Mouse (Mus musculus) B cell, adult 2 months (primary cell): Measurements from ENCODE around the gene Arhgef25.
"Not testable (repeated sequence)": the region's sequence is repeated elsewhere in the genome, so short reads cannot be mapped to it uniquely, and the experiment has no call there.

Experiments
- DNase-seq, 2 experiments: peaks; one replicate each; pipeline ENCODE4 v3.0.0; 2022

Gene Arhgef25

GRCm38 (mm10) chr10:127203106-127203505 lies 13.2 kb upstream of the Arhgef25 start:
- no peak for DNase-seq

GRCm38 (mm10) chr10:127200279-127200678 lies 10.4 kb upstream of the Arhgef25 start:
- DNase-seq, result no peak

- DNase-seq, result no peak
Measured at GRCm38 (mm10) chr10:127199474-127199873, 9.6 kb upstream of the Arhgef25 start.

- DNase-seq, result no peak
Measured at GRCm38 (mm10) chr10:127199068-127199467, 9.2 kb upstream of the Arhgef25 start.

DNA sequence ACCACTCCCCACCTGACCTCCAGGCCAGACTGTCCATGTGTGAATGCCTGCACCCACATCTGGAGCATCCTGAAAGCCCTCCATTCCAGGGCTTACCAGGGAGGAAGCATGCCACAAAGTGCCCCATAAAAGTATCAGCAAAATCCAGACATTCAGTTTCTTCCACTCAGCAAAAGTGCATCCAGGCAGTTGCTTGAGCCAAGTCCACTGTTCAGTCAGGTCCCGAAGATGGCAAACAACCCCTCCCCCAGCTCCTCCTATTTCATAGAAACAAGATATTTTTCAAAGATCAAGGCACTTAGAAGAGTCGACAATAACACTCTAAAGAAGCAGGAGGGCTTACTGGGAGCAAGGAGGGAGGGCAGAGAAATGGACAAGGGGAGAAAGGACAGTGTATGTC lies 8.6 kb upstream of the Arhgef25 start:
- DNase-seq, result no peak

DNA sequence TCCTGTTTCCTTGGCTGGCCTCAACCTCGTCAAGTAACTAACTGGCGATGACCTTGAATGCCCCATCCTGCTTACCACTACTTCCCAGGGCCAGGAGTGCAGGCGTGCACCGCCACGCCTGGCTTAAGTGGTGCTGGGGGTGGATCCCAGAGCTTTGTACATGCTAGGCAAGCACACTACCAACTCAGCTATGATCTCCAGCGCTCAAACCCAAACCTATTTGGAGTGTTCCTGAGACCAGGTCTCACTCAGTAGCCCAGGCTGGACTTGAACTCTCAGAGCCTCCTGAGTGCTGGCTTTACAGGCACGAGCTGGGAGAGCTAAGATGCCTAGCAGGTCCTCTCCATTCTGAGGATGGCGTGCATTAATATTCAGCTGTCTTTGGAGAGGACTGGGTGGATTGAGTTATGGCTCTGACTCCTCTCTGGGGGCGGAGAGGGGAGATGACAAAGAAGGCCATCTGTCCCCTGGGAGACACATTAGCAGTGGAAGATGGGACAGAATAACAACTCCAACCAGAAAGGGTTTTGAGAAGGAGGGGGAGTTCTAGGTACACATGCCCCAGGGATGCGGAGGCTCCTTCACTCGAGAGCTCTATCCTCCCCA lies 7.7 kb upstream of the Arhgef25 start:
- DNase-seq, result no peak

DNA sequence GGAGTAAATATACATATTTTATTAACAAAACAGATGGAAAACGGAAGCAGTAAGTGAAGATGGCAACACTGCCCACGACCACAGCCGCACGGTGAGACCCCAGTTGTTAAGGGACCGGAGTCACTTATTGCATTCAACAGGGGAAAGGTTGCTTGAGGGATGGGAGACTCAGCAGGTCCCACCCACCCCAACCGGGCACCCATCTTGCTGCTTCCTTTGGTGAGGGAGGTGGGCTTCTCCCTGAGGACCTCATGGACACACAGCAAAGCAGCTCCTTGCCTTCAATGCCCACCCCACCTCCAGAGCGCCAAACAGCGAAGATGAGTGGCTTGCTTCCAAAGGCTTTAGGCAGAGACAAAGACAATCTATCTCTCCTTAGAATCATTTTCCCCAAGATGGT lies 7.2 kb upstream of the Arhgef25 start:
- DNase-seq, result no peak

DNA sequence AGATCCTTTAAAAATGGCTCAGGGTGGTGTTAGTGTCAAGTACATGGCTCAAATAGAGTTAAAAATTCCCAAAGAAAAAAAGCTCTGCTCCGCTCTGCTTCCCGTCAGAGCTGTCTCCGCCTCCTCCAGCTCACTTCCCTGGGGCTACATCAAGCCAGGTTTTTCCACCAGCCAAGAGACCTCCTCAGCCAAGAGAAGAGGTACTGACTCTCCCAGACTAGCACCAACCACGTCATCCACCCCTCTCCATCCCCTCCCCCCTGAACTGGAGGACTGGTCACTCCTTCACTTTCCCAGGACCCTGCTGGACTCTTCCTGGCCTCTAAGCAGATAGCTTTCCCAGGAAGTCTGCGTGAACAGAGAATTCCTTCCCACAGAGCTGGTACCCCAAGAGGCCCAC lies 6.5 kb upstream of the Arhgef25 start:
- no peak for DNase-seq

GRCm38 (mm10) chr10:127195328-127196129 lies 5.6 kb upstream of the Arhgef25 start, which contains the start of gene Dtx3:
Dtx3 (minus strand) TSS chr10:127195728.
- peak; percentile 45 to 50 for DNase-seq

GRCm38 (mm10) chr10:127194428-127195327 lies 4.8 kb upstream of the Arhgef25 start:
- peak in 1 of 2 experiments; percentile 26 for DNase-seq

DNA sequence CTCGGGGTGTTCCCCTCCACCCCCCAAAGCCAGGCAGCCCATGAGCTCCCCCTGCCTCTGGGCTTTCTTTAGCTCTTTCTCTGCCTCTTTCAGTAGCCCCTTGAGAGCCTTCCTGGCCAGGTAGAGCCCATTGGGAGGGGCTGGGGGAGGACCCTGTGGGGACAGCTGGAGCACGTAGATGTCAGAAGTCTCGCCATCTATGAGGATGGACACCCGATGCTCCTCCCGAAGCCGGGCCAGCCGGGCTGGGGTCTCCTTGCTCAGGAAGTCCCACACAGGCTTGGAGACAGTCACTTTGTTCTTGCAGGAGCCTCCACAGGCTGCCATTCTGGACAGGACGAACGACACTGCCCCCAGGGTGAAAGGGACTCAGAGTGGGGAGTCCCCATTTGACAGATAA lies 3.1 kb upstream of the Arhgef25 start:
- DNase-seq, result peak in 1 of 2 experiments; percentile 3

GRCm38 (mm10) chr10:127192057-127192328 lies 2.1 kb upstream of the Arhgef25 start:
- DNase-seq, result not testable (repeated sequence)

DNA sequence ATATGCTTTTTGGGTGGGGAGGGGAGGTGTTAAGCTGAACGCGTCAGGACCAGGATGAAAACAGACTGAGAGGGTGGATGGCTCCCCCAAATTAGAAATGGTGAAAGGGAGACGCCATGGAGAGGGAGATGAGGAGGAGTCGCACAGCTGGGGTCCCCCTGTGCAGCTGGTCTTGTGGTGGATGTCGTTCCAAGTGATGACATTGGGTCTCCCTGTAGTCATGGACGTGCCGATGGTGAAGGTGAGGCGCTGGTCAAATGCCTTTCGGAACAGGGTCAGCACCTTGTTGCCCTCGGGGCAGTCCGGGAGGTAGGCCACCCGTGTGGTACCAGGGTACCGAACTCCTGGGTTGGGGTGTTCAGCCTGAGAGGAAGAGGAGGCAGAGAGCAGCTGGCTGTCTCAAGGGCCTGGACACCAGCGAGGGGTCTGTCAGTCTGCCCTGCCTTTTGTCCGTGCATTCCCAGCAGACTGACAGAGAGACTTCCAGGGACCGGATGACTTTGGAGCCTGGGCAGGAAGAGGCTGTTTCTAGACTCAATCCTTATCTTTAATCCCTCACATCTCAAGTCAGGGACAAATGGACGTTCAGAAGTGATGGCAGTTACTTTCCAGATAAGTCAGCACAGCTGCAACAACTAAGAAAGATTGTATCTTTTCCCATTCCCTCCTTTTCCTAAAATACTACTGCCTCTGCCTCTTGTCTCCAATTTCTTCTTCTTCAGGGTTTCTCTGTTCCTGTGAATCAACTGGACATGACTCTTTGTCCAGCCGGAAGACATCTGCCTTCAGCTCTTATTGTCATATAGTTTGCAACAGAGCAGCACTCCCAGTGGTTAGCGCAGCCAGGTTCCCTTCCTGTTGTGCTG lies 1.5 kb upstream of the Arhgef25 start:
- no peak for DNase-seq

DNA sequence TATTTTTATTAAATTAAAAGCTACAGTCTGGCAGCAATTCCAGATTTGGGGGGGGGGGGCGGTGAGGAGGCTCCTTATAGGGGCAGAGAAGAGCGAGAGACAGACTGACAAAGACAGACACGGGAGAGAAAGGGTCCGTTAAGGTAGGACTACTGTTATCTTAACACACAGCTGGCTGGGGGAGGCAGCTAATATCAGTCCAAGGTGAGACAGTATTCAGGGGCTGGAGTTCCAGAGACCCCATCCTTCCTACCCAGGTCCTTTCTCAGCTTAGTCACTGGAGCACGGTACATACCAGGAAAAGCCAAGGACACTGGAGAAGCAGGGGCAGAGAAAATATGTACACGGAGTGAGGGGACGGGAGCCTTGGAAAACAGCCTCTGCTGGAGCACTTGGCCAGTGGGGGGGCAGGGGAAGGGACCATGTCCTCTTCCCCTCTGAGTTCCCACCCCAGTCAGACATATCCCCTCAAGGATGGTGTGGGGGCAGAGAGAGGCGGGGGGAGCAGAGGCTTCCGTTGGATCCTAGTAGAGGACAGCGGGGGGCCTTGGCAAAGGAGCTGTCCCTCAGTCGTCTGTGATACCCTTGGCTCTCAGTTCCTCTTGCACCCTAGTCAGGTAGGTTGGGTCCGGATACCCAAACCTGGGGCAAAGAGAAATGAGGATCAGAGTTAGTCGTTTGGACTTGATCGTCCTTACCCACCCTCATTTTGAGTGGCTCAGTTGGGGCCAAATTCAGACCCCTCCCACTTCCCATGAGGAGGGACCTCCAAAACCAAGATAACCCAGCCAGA lies 711 bp upstream of the Arhgef25 start:
- no peak for DNase-seq

DNA sequence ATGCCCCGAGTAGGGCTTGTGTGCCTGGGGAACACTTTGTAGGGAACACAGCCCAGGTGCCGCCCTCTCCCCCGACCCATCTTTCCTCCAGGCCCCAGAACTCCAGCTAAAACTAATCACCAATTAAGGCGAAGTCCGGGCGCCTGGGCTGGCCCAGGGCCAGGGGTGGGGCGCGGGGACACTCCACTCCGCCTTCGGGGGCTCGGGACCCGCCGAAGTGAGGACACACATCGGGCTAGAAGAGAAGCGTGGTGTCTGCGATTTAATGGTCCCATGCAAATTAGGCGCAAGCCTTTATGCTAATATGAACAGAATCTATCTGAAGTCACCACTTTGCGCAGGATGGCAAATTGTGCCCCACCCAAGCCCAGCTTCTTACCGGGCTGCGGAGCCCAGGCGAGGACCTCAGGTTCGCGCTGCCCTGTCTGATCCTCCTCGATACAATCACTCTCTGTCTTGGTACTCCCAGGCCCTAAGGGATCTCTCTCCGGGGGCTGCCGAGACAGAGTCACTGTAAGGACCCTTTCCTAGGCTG lies 700 bp downstream of the Arhgef25 start:
- DNase-seq, result peak; percentile 53 to 59

DNA sequence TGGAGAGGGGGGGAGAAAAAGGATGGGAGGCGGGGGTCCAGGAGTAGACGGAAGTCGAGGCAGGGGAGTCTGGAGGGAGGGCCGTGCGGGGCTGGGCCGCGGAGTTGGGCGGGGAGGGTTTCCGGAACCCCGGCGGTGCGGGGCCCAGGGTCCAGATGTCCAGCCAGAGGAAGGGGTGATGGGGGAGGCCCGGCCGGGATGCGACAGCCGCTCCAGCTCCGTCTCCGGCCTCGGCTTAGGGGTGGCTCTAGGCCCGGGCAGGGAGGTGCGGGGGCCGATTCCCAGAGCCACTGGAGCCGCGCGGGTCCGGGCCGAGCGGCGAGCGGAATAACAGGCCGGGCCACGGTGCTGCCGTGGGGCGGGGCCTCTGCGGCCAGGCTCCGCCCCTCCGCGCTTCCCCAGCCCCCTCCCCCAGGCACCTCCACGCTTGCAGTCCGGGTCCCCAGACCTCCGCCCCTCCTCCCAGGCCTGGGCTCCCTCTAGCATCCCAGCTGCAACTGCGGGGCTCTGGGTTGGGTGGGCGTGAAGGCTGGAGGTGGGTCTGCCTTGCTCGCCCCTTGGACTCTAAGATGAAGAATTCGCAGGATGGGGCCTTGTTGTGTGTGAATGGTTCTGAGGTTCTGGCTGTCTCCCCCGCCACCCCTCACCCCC lies 1.3 kb downstream of the Arhgef25 start:
- peak; percentile 10 to 38 for DNase-seq

DNA sequence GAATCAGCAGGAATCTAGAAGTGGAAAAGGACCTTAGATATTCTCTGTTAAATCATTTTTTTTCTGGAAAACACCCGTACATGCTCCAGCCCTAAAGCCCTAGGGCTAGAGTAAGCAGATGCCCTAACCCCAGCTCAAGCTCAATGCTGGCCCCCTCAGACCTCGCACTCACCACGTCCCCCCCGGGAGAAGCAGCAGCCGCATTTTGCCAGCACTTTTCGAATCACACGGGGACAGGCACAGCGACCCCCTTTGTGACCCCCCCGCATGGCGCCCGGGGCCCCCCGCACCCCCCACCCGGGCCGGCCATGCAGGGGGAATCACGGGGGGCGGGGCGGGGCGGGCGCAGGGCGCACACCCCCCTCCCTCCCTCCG lies 1.8 kb downstream of the Arhgef25 start:
- DNase-seq, result no peak

DNA sequence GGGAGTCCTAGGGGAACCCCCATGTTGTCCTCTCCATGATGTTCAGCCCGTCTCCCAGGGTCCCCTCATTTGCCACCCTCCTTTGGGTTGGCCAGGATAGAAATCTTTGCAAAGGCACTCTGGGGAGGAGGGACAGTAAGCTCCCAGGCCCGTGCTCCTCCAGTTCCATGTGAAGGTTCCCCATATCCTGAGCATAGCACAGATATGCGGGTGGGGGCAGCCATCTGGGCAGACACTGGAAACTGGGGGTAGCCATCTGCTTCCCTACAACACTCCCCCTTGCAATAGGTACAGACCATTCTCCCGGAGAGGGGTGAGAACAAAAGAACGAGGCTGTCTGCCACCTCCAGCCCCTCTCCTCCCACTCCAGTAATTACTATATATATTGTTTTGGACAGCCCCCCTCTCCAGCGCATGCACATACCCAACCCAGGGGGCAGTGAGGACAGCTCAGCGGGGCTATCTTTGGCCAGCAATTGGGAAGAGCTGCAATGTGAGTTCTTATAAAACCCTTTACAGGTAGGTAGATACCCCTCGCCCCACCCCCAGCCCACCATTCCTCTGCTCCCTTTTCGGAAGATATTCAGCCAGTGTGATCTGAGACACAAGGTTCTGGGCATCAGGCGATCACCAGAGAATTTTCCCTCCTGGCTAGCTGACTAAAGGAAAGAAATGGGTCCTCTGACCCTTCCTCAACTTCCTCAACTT lies 2.4 kb downstream of the Arhgef25 start:
- DNase-seq, result peak in 1 of 2 experiments; percentile 5

- DNase-seq, result peak in 1 of 2 experiments; percentile 22
Measured at GRCm38 (mm10) chr10:127186451-127186850, 3.4 kb downstream of the Arhgef25 start.

- peak in 1 of 2 experiments; percentile 2 for DNase-seq
Measured at GRCm38 (mm10) chr10:127185506-127185905, 4.4 kb downstream of the Arhgef25 start.
